Mouse (Mus musculus): Measurements from ENCODE around the gene Mtx1. TPM values are rescaled to one million over a fixed set of nuclear protein-coding genes. Genes with fewer than 3 reads are reported as not detected.
A peak's percentile ranks its signal among the peaks of the same experiment; 100 is the strongest.

Gene Mtx1
- polyA plus RNA-seq, 1 experiment from 2014 or later = 205 TPM

- peaks cover 67% of the 10 kb centered on the region for H3K36me3 ChIP-seq
- peaks cover 18% of the 10 kb centered on the region for H3K4me1 ChIP-seq
- H3K4me3 ChIP-seq = no peak overlapping the region
- no peak overlapping the region for H3K4me2 ChIP-seq (replicated peaks)
- no peak for ATAC-seq (ENCODE audit: low FRiP score, low read depth)
- H3K27me3 ChIP-seq = no peaks in the 10 kb centered on the region
- H3K27ac ChIP-seq = no peak overlapping the region
- H3K9ac ChIP-seq = no peak overlapping the region
- 91% methylated on average over 7 of the region's 7 CpGs for WGBS
- H3K9me3 ChIP-seq = no peaks in the 10 kb centered on the region
These were observed 17.2 kb downstream of the Mtx1 start for GRCm38 (mm10) chr3:89209731-89210130.

DNA sequence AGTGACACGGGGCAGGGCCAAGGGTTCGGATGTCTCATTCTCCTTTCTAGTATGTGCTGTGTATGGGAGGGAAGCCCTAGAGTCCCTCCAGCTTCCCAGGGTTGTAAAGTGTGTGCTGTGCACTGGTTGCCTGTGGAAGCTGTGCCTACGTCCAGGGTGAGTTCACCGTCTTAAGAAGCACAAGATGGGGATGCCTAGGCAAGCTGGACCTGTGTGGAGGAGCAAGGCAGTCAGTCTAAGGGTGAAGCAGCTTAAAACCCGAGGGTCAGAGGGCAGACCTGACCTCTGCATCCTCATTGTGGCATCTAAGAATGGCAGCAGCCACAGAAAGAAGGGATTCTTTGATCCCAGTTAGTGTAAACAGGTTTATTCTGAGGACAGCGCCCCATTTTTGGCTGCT, 18.2 kb downstream of the Mtx1 start:
- Histone ChIP-seq H3K27me3 (no peaks in the 10 kb centered on the region), H3K27ac (no peak overlapping the region), H3K9me3 (no peaks in the 10 kb centered on the region), H3K9ac (no peak overlapping the region), H3K36me3 (peaks cover 75% of the 10 kb centered on the region), H3K4me3 (no peak overlapping the region), H3K4me2 (replicated peaks) (no peak overlapping the region), H3K4me1 (peaks cover 15% of the 10 kb centered on the region)
- WGBS = 80% methylated on average over 6 of the region's 6 CpGs
- no peak for ATAC-seq (ENCODE audit: low FRiP score, low read depth)

- H3K9ac ChIP-seq = no peak overlapping the region
- H3K4me2 ChIP-seq (replicated peaks) = no peak overlapping the region
- H3K4me3 ChIP-seq = no peak overlapping the region
- H3K36me3 ChIP-seq = peaks cover 75% of the 10 kb centered on the region
- H3K4me1 ChIP-seq = peaks cover 17% of the 10 kb centered on the region
- no peak for ATAC-seq (ENCODE audit: low FRiP score, low read depth)
- H3K27ac ChIP-seq = no peak overlapping the region
- no peaks in the 10 kb centered on the region for H3K27me3 ChIP-seq
- H3K9me3 ChIP-seq = no peaks in the 10 kb centered on the region
- 89% methylated on average over 13 of the region's 13 CpGs for WGBS
These were observed 18.7 kb downstream of the Mtx1 start for GRCm38 (mm10) chr3:89208075-89208657.

DNA sequence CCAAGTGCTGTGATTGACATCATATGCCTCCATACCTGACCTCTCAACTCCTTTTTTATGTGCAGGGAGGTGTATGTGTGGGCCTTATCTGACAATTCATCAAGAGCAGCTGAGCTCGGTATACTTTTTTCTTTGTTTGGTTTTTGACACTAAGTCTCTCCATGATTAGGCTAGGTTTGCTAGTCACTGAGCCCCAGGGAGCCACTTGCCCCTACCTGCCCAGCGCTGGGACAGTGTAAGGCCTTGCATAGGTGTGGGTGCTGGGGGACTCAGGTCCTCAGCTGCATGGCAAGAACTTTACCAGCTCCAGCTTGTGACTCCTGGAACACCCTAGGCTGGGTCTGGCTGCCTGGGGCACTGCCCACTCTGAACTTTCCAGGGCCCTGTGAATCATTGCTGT, 20.2 kb downstream of the Mtx1 start:
- ATAC-seq (ENCODE audit: low FRiP score, low read depth) = no peak
- Histone ChIP-seq H3K9ac (no peak overlapping the region), H3K27me3 (no peaks in the 10 kb centered on the region), H3K27ac (no peak overlapping the region), H3K4me3 (no peak overlapping the region), H3K4me1 (peaks cover 6% of the 10 kb centered on the region), H3K9me3 (no peaks in the 10 kb centered on the region), H3K4me2 (replicated peaks) (no peak overlapping the region), H3K36me3 (peaks cover 69% of the 10 kb centered on the region)
- 88% methylated on average over 2 of the region's 2 CpGs for WGBS

DNA sequence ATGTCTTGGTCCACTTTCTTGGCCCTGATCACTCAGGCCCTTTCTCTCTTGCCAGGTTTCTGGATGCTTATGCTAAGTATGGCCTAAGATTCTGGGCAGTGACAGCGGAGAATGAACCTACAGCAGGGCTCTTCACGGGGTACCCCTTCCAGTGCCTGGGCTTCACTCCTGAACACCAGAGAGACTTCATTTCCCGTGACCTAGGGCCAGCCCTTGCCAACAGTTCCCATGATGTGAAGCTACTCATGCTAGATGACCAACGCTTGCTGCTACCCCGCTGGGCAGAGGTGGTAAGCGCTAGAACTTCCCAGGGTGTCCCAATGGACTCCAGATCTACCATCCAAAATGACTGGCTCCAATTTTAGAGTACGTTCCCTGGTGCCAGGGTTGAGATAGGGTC, 20.8 kb downstream of the Mtx1 start:
- no peak overlapping the region for H3K4me3 ChIP-seq
- H3K27me3 ChIP-seq = no peaks in the 10 kb centered on the region
- peaks cover 69% of the 10 kb centered on the region for H3K36me3 ChIP-seq
- no peak overlapping the region for H3K27ac ChIP-seq
- H3K9ac ChIP-seq = no peak overlapping the region
- H3K4me1 ChIP-seq = peaks cover 6% of the 10 kb centered on the region
- no peak for ATAC-seq (ENCODE audit: low FRiP score, low read depth)
- H3K9me3 ChIP-seq = no peaks in the 10 kb centered on the region
- H3K4me2 ChIP-seq (replicated peaks) = no peak overlapping the region
- WGBS = 91% methylated on average over 7 of the region's 7 CpGs

- Histone ChIP-seq H3K9ac (peak overlapping the region; percentile 70), H3K9me3 (no peaks in the 10 kb centered on the region)
These were observed 23.8 kb downstream of the Mtx1 start for GRCm38 (mm10) chr3:89203142-89203514.

GRCm38 (mm10) chr3:89202253-89203141, 24.4 kb downstream of the Mtx1 start, which contains the start of gene Gba:
TSS of gene Gba (plus strand) at chr3:89202928.
- Histone ChIP-seq H3K36me3 (peaks cover 34% of the 10 kb centered on the region), H3K4me3 (peak within 1 kb of the TSS; percentile 60), H3K4me1 (peaks cover 6% of the 10 kb centered on the region), H3K9ac (peak within 1 kb of the TSS; percentile 70), H3K27ac (no peak within 1 kb of the TSS), H3K4me2 (replicated peaks) (peak within 1 kb of the TSS; percentile 75), H3K27me3 (no peaks in the 10 kb centered on the region), H3K9me3 (no peaks in the 10 kb centered on the region)
- 27% methylated on average over 13 of the region's 13 CpGs for WGBS
- ATAC-seq (ENCODE audit: low FRiP score, low read depth) = peak; percentile 91

More at GRCm38 (mm10) chr3:89203142-89203514, 23.8 kb downstream of the Mtx1 start:
- Histone ChIP-seq H3K27me3 (no peaks in the 10 kb centered on the region), H3K36me3 (peaks cover 40% of the 10 kb centered on the region), H3K4me2 (replicated peaks) (peak overlapping the region; percentile 75), H3K4me1 (peaks cover 6% of the 10 kb centered on the region), H3K27ac (no peak overlapping the region), H3K4me3 (peak overlapping the region; percentile 60)
- WGBS = 39% methylated on average over 5 of the region's 5 CpGs
- no peak for ATAC-seq (ENCODE audit: low FRiP score, low read depth)

DNA sequence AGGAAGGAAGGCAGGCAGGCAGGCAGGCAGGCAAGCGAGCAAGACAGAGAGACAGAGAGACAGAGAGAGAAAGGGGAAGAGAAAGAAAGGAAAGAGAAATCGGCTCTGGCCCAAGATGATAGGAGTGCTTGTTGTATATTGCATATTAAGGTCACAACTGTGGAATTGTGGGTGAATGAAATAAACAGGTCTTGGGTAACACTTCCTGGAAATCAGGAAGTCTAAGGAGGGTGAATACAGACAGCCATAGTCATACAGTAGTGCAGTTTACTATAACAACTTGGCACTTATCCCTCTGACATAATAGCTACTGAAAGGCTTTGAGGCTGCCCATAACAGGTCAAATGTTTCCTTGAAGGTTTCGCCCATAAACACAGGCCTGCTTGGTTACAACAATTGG, 27.0 kb downstream of the Mtx1 start:
- H3K27me3 ChIP-seq = no peaks in the 10 kb centered on the region
- H3K4me1 ChIP-seq = peaks cover 16% of the 10 kb centered on the region
- H3K9me3 ChIP-seq = no peaks in the 10 kb centered on the region
- H3K4me2 ChIP-seq (replicated peaks) = no peak overlapping the region
- 75% methylated on average over 3 of the region's 3 CpGs for WGBS
- no peak overlapping the region for H3K27ac ChIP-seq
- no peak for ATAC-seq (ENCODE audit: low FRiP score, low read depth)
- H3K9ac ChIP-seq = no peak overlapping the region
- peaks cover 10% of the 10 kb centered on the region for H3K36me3 ChIP-seq
- no peak overlapping the region for H3K4me3 ChIP-seq

DNA sequence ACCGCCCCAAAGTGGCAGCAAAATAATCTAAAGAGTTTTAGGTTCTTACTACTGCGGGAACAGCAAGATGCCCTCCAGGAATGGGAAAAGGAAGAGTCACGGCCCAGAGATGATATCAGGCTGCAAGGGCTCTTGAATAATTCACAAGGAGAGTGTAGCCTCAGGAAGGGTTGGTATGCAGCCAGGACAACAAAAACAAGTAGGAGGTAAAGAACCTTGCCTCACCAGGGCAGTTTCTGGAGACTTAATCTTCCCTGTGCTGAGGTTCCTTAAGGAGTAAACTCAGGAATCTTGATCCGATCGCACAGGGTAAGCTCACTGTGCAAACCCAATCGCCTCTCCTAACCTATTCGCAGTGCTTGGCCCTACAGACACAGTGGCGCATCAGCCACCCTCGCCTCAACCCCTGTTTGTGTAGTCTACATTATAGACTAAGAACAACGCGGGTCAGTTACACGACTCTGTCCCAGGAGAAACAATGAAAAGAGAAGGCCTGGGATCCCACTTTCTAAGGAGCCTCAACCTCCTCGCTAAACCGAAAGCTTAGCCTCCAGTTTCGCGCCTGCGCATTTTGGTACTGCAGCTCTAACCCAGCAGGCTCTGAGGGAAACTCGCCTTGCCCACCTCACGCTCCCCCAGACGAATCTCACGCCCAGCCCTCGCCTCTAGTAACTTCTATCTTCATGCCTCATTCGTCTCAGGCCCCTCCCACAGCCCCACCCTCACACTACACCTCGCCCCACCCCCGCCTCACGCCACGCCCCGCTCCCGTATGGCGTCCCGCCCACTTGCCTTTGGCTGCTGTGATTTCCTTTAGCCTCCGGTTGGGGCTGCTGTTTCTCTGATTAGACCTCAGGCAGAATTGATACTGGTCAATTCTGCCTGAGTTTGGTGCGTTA, 30.7 kb downstream of the Mtx1 start:
- Histone ChIP-seq H3K36me3 (no peaks in the 10 kb centered on the region), H3K27ac (peak overlapping the region; percentile 85), H3K9me3 (no peaks in the 10 kb centered on the region), H3K4me2 (replicated peaks) (peak overlapping the region; percentile 67), H3K27me3 (no peaks in the 10 kb centered on the region), H3K4me3 (peak overlapping the region; percentile 41), H3K4me1 (peaks cover 10% of the 10 kb centered on the region), H3K9ac (peak overlapping the region; percentile 73)
- ATAC-seq (ENCODE audit: low FRiP score, low read depth) = peak; percentile 98
- 10% methylated on average over 33 of the region's 33 CpGs for WGBS

- ATAC-seq (ENCODE audit: low FRiP score, low read depth) = no peak
- H3K9me3 ChIP-seq = no peaks in the 10 kb centered on the region
- no peak overlapping the region for H3K9ac ChIP-seq
- WGBS = 81% methylated on average over 2 of the region's 2 CpGs
- 0 out of 2 replicates have a peak, but pooled peaks cover 1% of the 10 kb centered on the region for H3K36me3 ChIP-seq
- no peak overlapping the region for H3K4me3 ChIP-seq
- H3K4me1 ChIP-seq = peaks cover 10% of the 10 kb centered on the region
- no peak overlapping the region for H3K27ac ChIP-seq
- H3K27me3 ChIP-seq = no peaks in the 10 kb centered on the region
- H3K4me2 ChIP-seq (replicated peaks) = no peak overlapping the region
These were observed 33.0 kb downstream of the Mtx1 start for GRCm38 (mm10) chr3:89193853-89194252.

DNA sequence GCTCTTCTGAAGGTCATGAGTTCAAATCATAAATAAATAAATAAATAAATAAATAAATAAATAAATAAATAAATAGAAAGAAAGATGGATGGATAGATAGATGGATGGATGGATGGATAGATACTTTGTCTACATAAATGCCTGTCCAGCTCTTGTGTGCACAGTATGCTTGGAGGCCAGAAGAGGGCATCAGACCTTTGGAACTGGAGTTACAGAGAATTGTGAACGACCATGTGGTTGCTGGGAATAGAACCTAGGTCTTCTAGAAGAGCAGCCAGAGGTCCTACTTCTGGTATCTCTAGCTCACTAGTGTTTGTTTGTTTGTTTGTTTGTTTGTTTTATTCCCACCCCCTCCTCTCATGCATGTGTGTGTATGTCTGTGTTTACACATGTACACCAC, 33.5 kb downstream of the Mtx1 start:
- WGBS = 73% methylated on average over 1 of the region's 1 CpGs
- Histone ChIP-seq H3K36me3 (peaks cover 6% of the 10 kb centered on the region), H3K4me2 (replicated peaks) (no peak overlapping the region), H3K4me1 (peaks cover 10% of the 10 kb centered on the region), H3K9me3 (no peaks in the 10 kb centered on the region), H3K27me3 (no peaks in the 10 kb centered on the region), H3K4me3 (no peak overlapping the region), H3K9ac (no peak overlapping the region), H3K27ac (no peak overlapping the region)
- ATAC-seq (ENCODE audit: low FRiP score, low read depth) = no peak

DNA sequence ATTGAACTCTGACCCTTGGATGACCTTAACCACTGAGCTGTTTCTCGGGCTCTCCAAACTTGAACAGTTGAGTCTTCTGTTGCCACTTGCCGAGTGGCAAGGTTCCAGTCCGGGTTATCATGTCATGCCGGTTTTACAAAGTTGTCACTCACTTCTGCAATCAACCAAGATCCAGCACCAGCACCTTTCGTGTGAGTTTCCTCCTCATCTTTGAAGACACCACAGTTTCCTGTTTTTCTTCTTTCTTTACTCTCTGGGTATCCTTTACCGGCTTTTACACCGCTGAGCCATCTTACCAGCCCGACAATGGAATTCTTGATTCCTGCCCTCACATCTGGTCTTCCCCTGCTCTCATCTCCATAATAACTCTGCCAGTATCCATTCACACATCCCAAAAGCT, 36.5 kb downstream of the Mtx1 start:
- peaks cover 5% of the 10 kb centered on the region for H3K4me1 ChIP-seq
- no peak overlapping the region for H3K4me3 ChIP-seq
- no peaks in the 10 kb centered on the region for H3K27me3 ChIP-seq
- no peak overlapping the region for H3K27ac ChIP-seq
- no peaks in the 10 kb centered on the region for H3K9me3 ChIP-seq
- 81% methylated on average over 8 of the region's 8 CpGs for WGBS
- H3K9ac ChIP-seq = no peak overlapping the region
- no peak overlapping the region for H3K4me2 ChIP-seq (replicated peaks)
- no peak for ATAC-seq (ENCODE audit: low FRiP score, low read depth)
- H3K36me3 ChIP-seq = peaks cover 26% of the 10 kb centered on the region

Data from limb, embryonic 13.5 days (tissue).